Mouse (Mus musculus): ENCODE data around the gene Cd44.

Gene Cd44

GRCm38 (mm10) chr2:102913833-102914545 lies 12.5 kb upstream of the Cd44 start:
- DNase-seq, result no peak

GRCm38 (mm10) chr2:102912951-102913350 lies 11.5 kb upstream of the Cd44 start:
- DNase-seq, result no peak

DNA sequence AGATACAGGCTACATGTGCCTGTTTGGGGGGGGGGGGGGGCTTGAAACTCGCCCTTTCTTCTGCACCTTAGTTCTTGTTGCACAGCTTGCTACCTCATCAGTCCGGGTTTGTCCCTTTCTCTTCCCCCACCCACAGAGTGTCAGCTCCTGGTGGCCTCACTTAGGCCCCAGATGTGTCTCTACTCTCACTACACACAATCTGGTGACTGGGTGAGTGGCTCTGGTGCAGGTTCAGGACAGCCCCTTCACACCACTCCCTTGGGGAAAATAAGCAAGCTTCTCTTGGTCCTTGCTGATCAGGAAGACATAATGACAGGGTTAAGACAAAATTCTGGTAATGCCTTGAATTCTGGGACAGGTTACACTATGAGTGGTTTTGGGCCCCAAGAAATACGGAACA lies 11.0 kb upstream of the Cd44 start:
- DNase-seq, result no peak

- DNase-seq, result no peak
Observed at GRCm38 (mm10) chr2:102909403-102909802, 7.9 kb upstream of the Cd44 start.

- DNase-seq, result no peak
Observed at GRCm38 (mm10) chr2:102905604-102906003, 4.1 kb upstream of the Cd44 start.

DNA sequence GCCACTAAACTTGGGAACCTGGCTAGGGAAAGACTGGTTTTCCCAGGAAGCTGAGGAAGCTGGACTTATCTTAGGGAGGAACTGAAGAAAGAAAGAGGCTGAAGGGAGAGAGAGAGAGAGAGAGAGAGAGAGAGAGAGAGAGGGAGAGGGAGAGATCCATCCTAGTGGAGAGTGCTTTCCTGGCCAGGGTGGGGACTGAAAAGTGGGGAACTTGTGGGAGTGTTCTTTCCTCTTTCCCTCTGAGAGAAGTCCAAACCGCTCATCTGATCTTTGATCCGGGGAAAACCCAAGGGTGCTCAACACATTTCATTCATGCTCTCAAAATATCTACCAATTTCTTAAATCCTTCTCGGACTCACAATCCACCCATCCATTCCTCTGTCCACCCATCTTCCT lies 361 bp upstream of the Cd44 start:
- no peak for DNase-seq

DNA sequence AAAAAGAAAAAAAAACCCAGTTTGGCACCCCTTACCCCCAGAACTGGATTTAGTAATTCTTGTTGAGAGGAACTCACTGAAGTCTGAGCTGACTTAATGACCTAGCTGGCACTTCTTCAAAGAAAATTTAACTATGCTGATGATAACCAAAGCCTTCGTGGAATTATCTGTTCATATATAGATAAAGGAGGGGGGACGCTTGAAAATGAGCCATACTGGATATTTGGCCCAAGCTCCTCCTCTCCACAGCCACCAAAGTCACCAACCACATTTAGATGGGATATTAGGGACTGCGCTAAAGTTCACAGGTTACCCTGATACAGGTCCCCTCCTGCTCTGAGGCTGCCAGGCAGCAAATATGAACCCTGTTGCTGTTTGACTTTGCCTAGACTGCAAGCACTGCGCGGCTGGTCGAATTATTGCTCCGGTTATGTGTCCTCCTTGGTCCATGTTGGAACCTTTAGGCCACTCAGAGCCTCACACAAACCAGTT lies 1.2 kb downstream of the Cd44 start:
- DNase-seq, result no peak

- DNase-seq, result no peak
Observed at GRCm38 (mm10) chr2:102899238-102899637, 2.2 kb downstream of the Cd44 start.

DNA sequence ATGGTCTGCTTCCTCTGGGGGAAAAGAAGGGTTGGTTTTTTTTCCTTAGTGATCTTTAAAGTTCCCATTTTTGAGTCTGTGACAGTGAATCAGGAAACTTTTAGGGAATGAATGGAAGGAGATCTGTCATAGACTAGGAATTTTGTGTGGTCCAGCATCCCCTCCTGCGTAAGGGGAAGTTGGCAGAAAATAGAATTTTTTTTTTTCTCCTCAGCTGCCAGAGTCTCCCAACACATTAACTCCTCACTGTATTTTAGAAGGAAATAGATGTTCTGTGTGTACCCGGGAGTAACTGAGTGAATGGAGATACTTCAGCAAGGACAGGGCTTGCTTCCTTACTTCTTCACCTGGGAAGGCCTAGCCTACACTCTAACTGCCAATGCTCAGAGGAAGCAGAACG lies 2.9 kb downstream of the Cd44 start:
- no peak for DNase-seq

- DNase-seq, result no peak
Observed at GRCm38 (mm10) chr2:102896154-102896553, 5.3 kb downstream of the Cd44 start.

DNA sequence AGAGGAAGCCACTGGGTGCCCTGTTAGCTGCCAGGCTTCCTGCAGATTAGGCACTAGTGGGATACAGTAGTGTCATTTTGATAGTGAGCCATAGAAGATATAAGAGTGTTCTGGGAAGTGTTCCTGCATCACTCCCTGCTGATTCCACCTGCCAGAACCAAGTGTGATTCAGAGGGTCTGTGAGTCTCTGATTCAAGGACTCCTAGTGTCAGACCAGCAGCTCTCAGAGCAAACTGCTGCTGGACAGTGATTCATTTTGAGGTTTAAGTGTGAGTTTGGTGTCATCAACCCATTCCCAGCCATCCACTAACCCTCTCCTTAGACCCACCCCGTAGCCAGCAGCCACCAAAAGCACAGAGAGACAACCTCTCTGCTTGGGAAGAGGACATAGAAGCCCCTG lies 6.3 kb downstream of the Cd44 start:
- DNase-seq, result no peak

GRCm38 (mm10) chr2:102894785-102895184 lies 6.7 kb downstream of the Cd44 start:
- DNase-seq, result no peak

DNA sequence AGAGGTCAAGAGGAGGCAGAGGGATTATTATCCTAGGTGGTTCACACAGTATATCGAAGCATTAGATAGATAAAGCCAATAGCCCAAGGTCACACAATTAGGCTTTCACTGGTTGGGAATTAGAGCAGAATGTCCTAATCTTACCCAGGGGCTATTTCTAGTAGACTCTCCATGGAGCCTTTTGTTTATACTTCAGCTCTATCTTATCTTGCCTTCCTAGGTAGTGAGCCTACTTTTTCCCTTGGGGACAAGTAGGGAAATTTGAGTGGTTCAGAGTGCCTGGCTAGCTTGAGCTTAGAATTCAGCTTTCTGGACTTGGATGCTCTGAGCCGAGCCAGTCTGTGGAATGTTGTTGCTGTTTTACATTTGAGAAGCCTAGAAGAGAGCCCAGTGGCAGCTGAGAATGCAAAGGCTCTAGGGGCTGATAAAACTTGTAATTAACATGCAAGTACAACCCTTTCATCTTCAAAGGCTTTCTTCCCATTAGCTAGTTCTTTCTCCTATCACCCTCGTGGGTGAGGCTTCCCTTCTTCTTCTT lies 12.7 kb downstream of the Cd44 start:
- DNase-seq, result no peak

GRCm38 (mm10) chr2:102887137-102887536 lies 14.3 kb downstream of the Cd44 start:
- no peak for DNase-seq

- DNase-seq, result no peak
Observed at GRCm38 (mm10) chr2:102886306-102886935, 15.0 kb downstream of the Cd44 start.

- no peak for DNase-seq
Observed at GRCm38 (mm10) chr2:102882597-102883272, 18.7 kb downstream of the Cd44 start.

DNA sequence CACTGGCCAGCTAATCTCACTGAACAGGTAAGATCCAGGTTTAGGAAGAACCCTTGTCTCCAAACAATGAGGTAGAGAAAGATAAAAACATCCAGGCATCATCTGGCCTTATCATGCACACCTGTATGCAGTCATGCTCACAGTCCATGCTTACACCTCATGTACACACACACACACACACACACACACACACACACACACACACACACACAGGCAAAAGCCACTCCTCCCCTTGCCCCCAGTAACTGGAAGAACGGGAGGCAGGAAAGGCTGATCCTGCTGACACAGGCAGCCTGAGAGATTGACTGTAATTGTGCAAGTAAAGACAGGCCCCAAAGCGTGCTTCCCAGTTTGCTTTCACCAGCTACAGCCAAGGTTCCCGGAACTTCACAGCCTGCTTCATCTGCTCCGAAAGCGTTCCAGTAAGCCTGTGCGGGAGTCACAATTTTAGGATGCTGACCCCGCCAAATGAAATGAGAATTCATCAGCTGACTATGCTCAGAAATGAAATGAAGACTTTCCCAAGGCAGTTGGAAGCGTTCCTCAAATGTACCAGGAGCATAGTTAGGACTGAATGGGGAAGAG lies 19.4 kb downstream of the Cd44 start:
- DNase-seq, result no peak

GRCm38 (mm10) chr2:102878513-102878912 lies 23.0 kb downstream of the Cd44 start:
- DNase-seq, result no peak

DNA sequence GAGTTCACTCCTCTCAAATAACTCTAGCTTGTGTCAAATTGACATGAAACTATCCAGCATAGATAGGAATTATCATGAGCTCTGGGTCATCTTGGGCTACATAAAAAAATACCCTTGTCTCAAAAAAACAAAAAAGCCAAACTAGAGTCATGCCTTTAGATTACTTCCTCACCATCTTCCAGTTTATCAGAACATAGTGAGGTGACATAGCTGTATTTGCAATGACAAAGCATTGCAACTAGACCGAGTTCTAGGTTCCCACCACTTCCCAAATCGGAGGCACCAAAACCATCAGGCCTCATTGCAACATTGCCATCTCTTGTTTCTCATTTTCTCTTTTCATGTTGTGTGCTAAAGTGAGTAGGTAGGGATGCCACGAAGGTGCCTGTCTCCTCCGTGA lies 24.0 kb downstream of the Cd44 start:
- DNase-seq, result no peak

GRCm38 (mm10) chr2:102876141-102876540 lies 25.3 kb downstream of the Cd44 start:
- no peak for DNase-seq

GRCm38 (mm10) chr2:102873848-102874247 lies 27.6 kb downstream of the Cd44 start:
- DNase-seq, result no peak

DNA sequence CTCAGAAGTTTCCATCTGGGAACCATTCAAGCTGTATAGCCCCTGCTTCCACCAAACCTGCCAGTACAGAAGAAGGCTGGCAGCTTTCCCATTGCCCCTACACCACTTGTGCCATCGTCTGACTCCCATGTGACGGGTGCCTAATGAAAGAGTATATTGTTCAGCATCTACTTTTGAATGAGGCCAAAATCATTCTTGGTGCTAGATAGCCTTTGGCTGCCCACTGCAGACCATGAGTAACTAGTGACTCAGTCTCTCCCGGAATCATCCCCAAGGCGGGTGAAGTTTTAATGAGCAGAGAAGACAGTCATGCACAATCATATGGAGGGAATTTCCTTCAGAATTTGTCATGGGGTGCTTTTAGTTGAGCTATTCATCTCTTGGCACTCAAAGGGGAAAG lies 28.3 kb downstream of the Cd44 start:
- DNase-seq, result no peak

GRCm38 (mm10) chr2:102872436-102872835 lies 29.0 kb downstream of the Cd44 start:
- no peak for DNase-seq
